Mouse (Mus musculus) C2C12 (cell line): ENCODE results near the gene Ldah.

ENCODE experiments used
- CTCF ChIP-seq: IDR thresholded peaks from one replicate; pipeline ENCODE4 v1.5.1; 2011; ENCODE audit not compliant: control insufficient read depth, insufficient read depth, insufficient read length
- USF1 ChIP-seq: IDR thresholded peaks from one replicate; pipeline ENCODE4 v1.6.1; 2011; ENCODE audit warnings: low read depth, mild to moderate bottlenecking, control low read depth, moderate library complexity

DNA sequence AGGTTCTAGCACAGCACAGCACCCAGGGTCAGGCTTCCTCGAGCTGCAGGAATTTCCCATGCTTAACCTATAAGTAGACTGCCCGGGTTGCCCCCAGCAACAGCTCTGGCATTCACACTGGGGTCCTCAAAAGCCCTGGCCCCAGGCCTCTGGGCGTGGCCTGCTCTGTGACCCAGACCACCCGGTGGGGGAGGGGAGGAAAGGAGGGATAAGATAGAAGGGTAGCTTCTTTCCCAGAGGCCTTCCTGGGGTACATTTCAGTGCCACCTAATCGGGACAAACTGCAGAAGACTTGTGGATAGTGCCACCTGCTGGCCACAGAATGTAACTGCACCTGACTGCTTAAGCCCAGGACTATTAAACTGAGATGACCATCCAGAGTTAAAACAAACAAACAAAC, 98.5 kb downstream of the Ldah start:
- TF ChIP-seq CTCF (peak; percentile 70), USF1 (no peak)
